Mouse (Mus musculus): Measurements from ENCODE around the gene Noxo1.

Gene Noxo1

DNA sequence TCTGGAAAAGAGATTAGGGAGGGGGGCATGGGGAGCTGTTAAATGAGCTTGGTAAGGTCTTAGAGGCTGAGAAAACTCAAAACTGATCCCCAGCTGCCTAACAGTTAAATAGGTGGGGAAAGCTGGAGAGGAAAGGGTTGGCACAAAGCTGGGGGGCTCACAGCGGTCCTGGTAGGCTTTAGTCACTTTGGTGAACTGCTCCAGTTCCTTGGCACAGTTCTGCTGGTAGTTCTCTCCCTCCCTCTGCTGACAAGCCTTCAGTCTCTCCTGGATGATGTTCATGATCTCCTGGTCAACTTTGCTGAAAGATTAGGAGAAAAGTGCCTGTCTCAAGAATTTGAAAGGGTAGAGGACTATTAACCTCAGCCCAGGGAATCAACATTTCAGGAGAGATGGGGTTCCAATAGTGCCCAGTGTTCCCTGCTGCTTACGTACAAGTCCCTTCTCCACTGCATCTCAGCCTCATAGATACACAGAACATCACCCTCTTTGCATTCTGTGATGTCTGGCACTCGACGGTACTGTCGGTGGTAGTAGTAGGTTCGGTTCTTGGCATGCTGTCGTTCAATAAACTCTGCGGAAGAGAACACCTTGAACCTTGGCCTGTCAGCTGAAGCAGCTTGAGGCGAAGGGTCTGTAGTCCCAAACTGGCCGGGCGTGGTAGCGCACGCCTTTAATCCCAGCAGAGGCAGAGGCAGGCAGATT is 26.3 kb downstream of the Noxo1 start:
- ChIA-PET POLR2A (interaction anchor here (0.6 to 14.7 kb wide), 65 partner anchors 10 to 1109 kb away, joined by 3 to 268 read pairs (median 4); partner anchors contain the start of genes Tbl3 (in 3 of the 4), Eme2 (in 2 of the 4), Mrps34 (in 2 of the 4) and Msrb1 (in 2 of the 4)), CTCF (interaction anchor here in 1 of 4 experiments (0.7 kb wide), 1 partner anchor 129 kb away, joined by 3 read pairs; no protein-coding TSS in a partner anchor)

DNA sequence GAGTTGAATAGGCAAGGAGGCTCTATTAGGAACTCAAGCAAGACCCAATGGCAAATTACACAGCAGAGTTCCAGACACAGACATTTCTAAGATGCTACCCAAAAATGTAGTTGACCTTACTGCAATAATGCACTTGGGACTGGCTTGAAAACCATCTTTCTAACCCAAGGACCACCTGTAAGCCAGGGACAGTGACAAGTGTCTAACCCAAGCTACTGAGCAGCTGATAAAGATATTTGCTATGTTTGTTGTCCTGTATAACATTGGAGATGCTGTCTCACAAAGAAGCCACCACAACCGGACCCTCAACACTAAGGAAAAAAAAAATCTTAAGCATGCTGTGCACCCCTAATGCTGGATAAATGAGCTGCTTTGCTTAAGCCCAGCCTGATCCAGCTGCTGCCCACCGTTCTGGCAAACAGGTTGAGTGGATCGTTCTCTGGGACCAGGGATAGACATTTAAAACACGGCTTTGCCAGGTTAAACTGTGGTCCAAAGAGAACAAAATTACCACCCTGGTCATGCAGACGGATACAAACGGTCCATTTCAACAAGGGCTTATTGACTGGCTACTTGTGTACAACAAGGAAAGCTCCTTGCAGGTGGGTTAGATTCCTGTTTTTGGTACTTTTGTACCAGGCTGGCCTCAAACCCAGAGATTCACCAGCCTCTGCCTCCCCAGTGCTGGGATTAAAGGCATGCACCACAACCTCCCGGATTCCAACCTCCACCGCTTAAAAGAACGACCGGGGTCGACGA is 27.3 kb downstream of the Noxo1 start:
- ChIA-PET CTCF (interaction anchor here in 2 of 4 experiments (0.7 kb wide), 3 partner anchors 43 to 659 kb away, joined by 3 read pairs; no protein-coding TSS in a partner anchor), POLR2A (interaction anchor here (0.6 to 14.7 kb wide), 46 partner anchors 9 to 1108 kb away, joined by 3 to 268 read pairs (median 6); partner anchors contain the start of genes Tbl3 (in 3 of the 4), Eme2 (in 2 of the 4), Fahd1 (in 2 of the 4) and Meiob (in 2 of the 4))

DNA sequence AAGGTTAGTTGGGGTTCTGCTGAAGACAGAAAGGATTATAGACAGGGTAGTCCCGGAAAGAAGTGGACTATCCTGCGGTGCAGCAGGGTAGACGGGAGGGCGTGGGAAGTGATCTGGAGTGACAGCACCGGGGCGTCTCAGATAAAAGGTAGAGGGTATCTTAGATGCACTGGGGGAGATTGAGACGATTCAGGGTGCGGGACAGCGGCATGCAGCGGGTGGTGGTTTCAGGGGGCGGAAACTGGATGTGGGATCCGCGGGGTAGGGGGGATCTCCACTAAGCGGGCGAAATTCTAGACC is 27.8 kb downstream of the Noxo1 start:
- CTCF ChIA-PET: interaction anchor here (0.6 to 1.5 kb wide), 9 partner anchors 9 to 1033 kb away, joined by 3 to 8 read pairs (median 5); partner anchors contain the start of genes Msrb1 (in 2 of the 4) and Tbl3 (in 1 of the 4)
- POLR2A ChIA-PET: interaction anchor here (0.6 to 14.7 kb wide), 40 partner anchors 8 to 550 kb away, joined by 3 to 268 read pairs (median 6); partner anchors contain the start of genes Tbl3 (in 3 of the 4), Traf7 (in 3 of the 4), Eme2 (in 2 of the 4) and Fahd1 (in 2 of the 4)

DNA sequence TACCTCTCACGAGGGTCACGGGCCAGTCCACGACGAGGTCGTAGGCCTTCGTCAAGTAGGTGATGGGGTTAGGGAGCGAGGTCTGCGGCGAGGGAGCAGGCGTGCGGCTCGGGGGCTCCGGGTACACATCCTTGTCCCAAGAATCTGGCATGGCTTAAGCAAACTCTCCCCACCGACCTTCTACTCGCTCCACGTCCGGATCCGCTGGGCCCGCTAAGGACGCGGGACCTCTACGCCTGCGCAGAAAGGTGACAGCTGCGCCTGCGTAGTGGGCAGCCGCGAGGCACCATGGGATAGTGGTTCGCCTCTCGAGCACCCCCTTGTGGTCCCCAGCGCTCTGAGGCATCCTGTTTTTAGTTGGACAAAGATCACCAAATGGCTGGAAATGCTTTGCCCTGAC is 28.1 kb downstream of the Noxo1 start, which contains the start of gene Ndufb10:
TSS of gene Ndufb10 (minus strand) at position 295 of the 400 bp plus-strand sequence.
- ChIA-PET POLR2A (interaction anchor here (0.6 to 14.7 kb wide), 35 partner anchors 8 to 550 kb away, joined by 3 to 268 read pairs (median 6); partner anchors contain the start of genes Tbl3 (in 3 of the 4), Traf7 (in 3 of the 4), Eme2 (in 2 of the 4) and Meiob (in 2 of the 4)), CTCF (interaction anchor here (0.6 to 1.6 kb wide), 12 partner anchors 7 to 1033 kb away, joined by 3 to 8 read pairs (median 4); partner anchors contain the start of genes Msrb1 (in 2 of the 4), Nthl1 (in 1 of the 4), Tbl3 (in 1 of the 4) and Tsc2 (in 1 of the 4))

DNA sequence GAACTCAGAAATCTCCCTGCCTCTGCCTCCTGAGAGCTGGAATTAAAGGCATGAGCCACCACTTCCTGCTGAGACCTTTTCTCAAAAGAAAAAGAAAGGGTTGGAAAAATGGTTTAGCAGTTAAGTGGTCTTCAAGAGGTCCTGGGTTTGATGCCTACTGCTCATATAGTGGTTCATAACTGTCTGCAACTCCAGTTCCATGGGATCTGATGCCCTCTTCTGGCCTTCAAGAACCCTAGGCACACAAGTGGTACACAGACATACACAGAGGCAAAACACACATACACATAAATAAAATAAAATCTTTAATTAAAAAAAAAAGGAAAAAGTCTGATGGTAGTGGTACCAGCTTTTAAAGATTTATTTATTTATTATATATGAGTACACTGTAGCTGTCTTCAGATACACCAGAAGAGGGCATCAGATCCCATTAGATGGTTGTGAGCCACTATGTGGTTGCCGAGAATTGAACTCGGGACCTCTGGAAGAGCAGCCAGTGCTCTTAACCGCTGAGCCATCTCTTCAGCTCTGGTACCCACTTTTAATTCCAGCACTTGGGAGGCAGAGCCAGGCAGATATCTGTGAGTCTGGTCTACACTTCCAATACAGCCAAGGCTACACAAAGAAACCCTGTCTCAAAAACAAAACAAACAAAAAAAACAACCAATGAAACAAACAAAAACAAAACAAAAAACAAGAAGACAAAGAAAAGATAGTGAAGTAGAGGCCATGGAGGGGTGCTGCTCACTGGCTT is 29.8 kb downstream of the Noxo1 start:
- POLR2A ChIA-PET: interaction anchor here in 2 of 4 experiments (0.8 to 14.7 kb wide), 12 partner anchors 8 to 247 kb away, joined by 3 to 268 read pairs (median 8); partner anchors contain the start of genes Msrb1 (in 2 of the 2), Hs3st6 (in 1 of the 2), Mlst8 (in 1 of the 2) and Rnf151 (in 1 of the 2)
- CTCF ChIA-PET: interaction anchor here in 2 of 4 experiments (0.6 to 1.6 kb wide), 10 partner anchors 9 to 333 kb away, joined by 3 to 10 read pairs (median 3); partner anchors contain the start of genes Msrb1 (in 1 of the 2) and Traf7 (in 1 of the 2)

DNA sequence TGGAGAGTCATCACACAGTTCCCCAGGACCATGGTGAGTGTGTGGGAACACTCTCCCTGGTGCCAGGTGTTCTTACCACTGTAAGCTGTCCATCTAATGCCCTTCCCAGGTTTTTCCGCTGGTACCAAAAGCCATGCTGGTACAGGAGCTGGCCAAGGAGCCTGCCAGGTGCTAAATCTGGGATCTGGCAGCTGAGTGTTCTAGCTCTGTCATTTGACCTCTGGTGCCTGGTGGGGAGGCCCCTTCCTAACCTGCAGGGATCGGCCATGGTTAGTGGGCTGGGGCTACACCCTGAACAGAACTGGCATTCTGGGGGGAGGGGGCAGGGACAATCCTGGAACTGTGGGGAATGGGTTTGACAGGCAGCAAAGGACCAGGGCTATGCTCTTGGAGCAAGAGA is 31.6 kb downstream of the Noxo1 start, which contains the start of gene Rpl3l:
TSS of gene Rpl3l (plus strand) at position 203 of the 400 bp plus-strand sequence.
- ChIA-PET POLR2A (interaction anchor here in 3 of 4 experiments (0.7 to 16.1 kb wide), 23 partner anchors 6 to 290 kb away, joined by 3 to 268 read pairs (median 4); partner anchors contain the start of genes Meiob (in 2 of the 3), Mlst8 (in 2 of the 3), Msrb1 (in 2 of the 3) and Rnf151 (in 2 of the 3)), CTCF (interaction anchor here in 3 of 4 experiments (0.7 to 1.4 kb wide), 4 partner anchors 8 to 233 kb away, joined by 3 to 4 read pairs (median 3); partner anchors contain the start of genes Msrb1 (in 1 of the 3), Rnf151 (in 1 of the 3) and Rps2 (in 1 of the 3))

DNA sequence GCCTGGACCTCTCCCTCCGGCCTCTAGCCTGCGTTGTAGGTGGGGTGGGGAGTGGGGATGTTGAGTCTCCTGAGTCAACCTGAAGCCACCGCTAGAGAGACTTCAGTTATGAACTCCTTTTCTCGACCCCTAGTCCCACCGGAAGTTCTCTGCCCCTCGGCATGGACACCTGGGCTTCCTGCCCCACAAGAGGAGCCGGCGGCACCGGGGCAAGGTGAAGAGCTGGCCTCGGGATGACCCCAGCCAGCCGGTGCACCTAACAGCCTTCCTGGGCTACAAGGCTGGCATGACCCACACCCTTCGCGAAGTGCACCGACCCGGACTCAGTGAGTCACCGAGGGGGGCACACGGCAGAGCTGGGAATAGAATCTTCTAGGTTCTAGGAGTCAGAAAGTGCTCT is 32.1 kb downstream of the Noxo1 start:
- POLR2A ChIA-PET: interaction anchor here in 3 of 4 experiments (0.6 to 16.1 kb wide), 26 partner anchors 6 to 933 kb away, joined by 3 to 268 read pairs (median 4); partner anchors contain the start of genes Msrb1 (in 3 of the 3), Meiob (in 2 of the 3), Mlst8 (in 2 of the 3) and Rnf151 (in 2 of the 3)

DNA sequence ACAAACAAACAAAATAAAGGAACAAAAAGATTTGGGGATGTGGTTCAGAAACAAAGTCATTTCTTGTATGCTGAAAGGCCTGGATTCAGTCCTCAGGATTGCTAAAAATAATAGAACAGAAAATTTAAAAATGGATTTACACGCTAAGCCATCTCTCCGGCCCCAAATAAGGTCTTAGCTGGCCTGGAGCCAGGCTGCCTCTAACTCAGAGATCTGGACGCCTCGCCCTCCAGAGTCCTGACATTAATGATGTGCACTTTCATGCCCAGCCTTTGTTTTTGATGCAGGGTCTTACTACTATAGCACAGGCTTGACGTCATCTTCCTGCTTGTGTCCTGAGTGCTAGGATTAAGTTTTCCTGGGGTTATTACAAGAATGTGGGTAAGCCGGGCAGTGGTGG is 33.0 kb downstream of the Noxo1 start:
- CTCF ChIA-PET: interaction anchor here in 2 of 4 experiments (0.6 to 1.2 kb wide), 4 partner anchors 8 to 27 kb away, joined by 3 read pairs; partner anchors contain the start of gene Msrb1 (in 1 of the 2)
- POLR2A ChIA-PET: interaction anchor here in 3 of 4 experiments (0.7 to 16.1 kb wide), 22 partner anchors 6 to 250 kb away, joined by 3 to 268 read pairs (median 5); partner anchors contain the start of genes Msrb1 (in 2 of the 3), Rnf151 (in 2 of the 3), Rps2 (in 2 of the 3) and Hs3st6 (in 1 of the 3)

More for the DNA sequence above, 32.1 kb downstream of the Noxo1 start:
- CTCF ChIA-PET: interaction anchor here in 2 of 4 experiments (0.9 to 1.2 kb wide), 4 partner anchors 8 to 11 kb away, joined by 3 read pairs; partner anchors contain the start of genes Msrb1 (in 1 of the 2), Rnf151 (in 1 of the 2) and Rps2 (in 1 of the 2)

DNA sequence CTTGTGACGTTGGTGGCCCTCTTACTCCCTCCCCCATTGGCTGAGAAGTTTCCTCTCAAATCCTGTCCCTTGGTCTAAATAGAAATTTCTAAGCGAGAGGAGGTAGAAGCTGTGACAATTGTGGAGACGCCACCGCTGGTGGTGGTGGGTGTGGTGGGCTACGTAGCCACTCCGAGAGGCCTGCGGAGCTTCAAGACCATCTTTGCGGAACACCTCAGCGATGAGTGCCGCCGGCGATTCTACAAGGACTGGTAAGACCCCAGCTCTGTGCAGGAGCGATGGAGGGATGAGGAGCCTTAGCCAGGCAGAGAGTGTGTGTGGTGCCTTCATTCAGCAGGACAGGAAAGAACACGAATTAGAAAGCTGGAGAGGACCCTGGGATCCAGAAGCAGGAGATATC is 34.8 kb downstream of the Noxo1 start:
- CTCF ChIA-PET: no interaction called here
- POLR2A ChIA-PET: interaction anchor here (0.6 to 16.1 kb wide), 13 partner anchors 8 to 182 kb away, joined by 3 to 268 read pairs (median 3); partner anchors contain the start of genes Ndufb10 (in 2 of the 4), Pkd1 (in 2 of the 4), Hs3st6 (in 1 of the 4) and Meiob (in 1 of the 4)

DNA sequence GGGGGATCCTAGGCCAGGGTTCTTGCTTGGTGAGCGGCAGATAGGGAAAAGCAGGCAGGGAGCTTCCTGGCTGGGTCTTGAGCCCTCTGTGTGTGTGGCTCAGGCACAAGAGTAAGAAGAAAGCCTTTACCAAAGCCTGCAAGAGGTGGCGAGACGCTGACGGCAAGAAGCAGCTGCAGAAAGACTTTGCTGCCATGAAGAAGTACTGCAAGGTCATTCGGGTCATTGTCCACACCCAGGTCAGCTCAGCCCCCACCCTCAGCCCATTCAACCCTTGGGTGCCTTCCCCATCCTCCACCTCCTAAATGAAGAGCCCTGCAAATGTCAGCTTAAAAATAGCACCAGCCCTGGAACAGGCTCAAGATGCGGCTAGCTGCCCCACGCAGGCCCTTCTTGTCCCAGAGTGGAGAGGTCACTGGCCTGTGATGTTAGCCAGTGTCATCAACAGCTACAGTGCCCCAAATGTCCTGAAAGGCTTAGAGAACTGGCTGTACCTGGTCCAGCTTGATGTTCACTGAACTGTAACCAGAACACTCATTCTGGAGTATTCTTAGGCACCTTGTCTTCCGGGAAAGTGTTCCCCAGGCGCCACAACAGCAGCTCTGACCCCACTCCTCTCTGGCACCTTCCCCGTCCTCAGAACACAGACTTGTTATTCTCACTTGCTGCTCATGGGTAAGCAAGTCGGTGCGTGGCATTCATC is 36.4 kb downstream of the Noxo1 start:
- ChIA-PET POLR2A (interaction anchor here (0.6 to 16.1 kb wide), 23 partner anchors 8 to 538 kb away, joined by 3 to 268 read pairs (median 4); partner anchors contain the start of genes Ndufb10 (in 3 of the 4), Rnf151 (in 3 of the 4), Rps2 (in 3 of the 4) and Hs3st6 (in 2 of the 4)), CTCF (interaction anchor here in 3 of 4 experiments (0.6 to 2.1 kb wide), 6 partner anchors 8 to 209 kb away, joined by 4 to 6 read pairs (median 6); partner anchors contain the start of gene Ndufb10 (in 1 of the 3))

DNA sequence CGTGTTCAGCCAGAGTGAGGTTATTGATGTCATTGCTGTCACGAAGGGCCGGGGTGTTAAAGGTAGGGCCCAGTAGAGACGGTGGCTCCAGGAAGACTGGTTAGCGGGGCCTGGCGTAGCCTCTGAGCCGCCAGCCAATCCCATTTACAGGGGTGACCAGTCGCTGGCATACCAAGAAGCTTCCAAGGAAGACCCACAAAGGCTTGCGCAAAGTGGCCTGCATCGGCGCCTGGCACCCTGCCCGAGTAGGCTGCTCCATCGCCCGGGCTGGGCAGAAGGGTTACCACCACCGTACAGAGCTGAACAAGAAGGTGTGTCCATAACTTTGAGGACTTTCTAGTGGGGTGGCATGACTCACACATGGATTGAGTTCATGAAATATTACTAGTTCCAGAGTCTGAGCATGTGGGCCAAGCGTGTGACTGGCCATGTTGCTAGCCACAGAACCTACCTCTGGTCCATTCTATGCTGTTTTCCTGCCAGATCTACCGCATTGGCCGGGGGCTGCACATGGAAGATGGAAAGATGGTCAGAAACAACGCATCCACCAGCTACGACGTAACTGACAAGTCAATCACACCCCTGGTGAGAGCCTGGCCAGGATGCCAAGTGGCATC is 37.5 kb downstream of the Noxo1 start:
- ChIA-PET CTCF (interaction anchor here in 3 of 4 experiments (0.6 to 2.1 kb wide), 4 partner anchors 9 to 105 kb away, joined by 3 to 6 read pairs (median 4); partner anchors contain the start of gene Ndufb10 (in 1 of the 3)), POLR2A (interaction anchor here in 2 of 4 experiments (0.8 to 16.1 kb wide), 13 partner anchors 10 to 254 kb away, joined by 3 to 268 read pairs (median 4); partner anchors contain the start of genes Ndufb10 (in 2 of the 2), Rnf151 (in 2 of the 2), Rps2 (in 2 of the 2) and Hs3st6 (in 1 of the 2))

DNA sequence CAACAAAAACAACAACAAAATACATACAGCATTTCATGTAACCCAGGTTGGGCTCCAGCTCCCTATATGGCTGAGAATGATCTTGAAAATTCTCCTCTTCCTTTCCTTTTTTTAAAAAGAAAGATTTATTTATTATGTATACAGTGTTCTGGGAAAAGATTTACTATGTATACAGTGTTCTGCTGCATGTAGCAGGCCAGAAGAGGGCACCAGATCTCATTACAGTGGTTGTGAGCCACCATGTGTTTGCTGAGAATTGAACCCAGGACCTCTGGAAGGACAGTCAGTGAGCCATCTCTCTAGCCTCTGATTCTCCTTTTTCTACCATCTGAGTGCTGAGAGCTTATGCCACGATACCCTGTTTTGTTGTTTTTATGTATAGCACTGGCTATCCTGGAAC is 38.5 kb downstream of the Noxo1 start:
- CTCF ChIA-PET: interaction anchor here in 2 of 4 experiments (0.7 to 1.8 kb wide), 3 partner anchors 10 to 229 kb away, joined by 3 to 6 read pairs (median 5); partner anchors contain the start of gene Ndufb10 (in 1 of the 2)

DNA sequence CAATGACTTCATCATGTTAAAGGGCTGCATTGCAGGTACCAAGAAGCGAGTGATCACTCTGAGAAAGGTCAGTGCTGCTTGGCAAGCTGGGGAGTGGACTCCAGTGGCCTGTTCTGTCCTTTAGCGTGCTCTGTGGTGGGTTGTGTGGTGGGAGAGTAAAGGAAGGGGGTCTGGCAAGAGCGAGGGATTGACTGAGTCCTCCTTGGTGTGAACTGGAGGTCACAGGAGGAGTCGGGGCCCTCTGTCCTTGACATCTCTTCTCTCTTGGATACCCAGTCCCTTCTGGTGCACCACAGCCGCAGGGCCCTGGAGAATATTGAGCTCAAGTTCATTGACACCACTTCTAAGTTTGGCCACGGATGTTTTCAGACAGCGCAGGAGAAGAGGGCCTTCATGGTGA is 39.4 kb downstream of the Noxo1 start:
- ChIA-PET POLR2A (interaction anchor here in 3 of 4 experiments (0.6 to 16.1 kb wide), 26 partner anchors 8 to 547 kb away, joined by 3 to 268 read pairs (median 8); partner anchors contain the start of genes Hs3st6 (in 2 of the 3), Meiob (in 2 of the 3), Ndufb10 (in 2 of the 3) and Rnf151 (in 2 of the 3)), CTCF (interaction anchor here in 2 of 4 experiments (1.0 to 3.1 kb wide), 8 partner anchors 8 to 59 kb away, joined by 3 to 17 read pairs (median 6); partner anchors contain the start of genes Ndufb10 (in 2 of the 2) and Rpl3l (in 1 of the 2))

More for the DNA sequence above, 38.5 kb downstream of the Noxo1 start:
- POLR2A ChIA-PET: interaction anchor here in 3 of 4 experiments (1.4 to 16.1 kb wide), 3 partner anchors 12 to 15 kb away, joined by 3 to 268 read pairs (median 75); partner anchors contain the start of genes Ndufb10 (in 2 of the 3), Rnf151 (in 1 of the 3), Rpl3l (in 1 of the 3) and Rps2 (in 1 of the 3)
